Mouse (Mus musculus): ENCODE data around the gene Gm13084.
"Not testable (repeated sequence)": the region's sequence is repeated elsewhere in the genome, so short reads cannot be mapped to it uniquely, and the experiment has no call there.

Gm13084 gene

GRCm38 (mm10) chr4:143815993-143816392, at the start of gene Gm13084:
Gm13084 (minus strand) TSS chr4:143816093.
- DNase-seq (ENCODE audit: low spot score in 2 of 2): no peak

- not testable (repeated sequence) for DNase-seq (ENCODE audit: low spot score in 2 of 2)
Measured at GRCm38 (mm10) chr4:143846197-143846596, 30.3 kb upstream of the Gm13084 start, which contains the start of gene Gm13103. Gm13103 (plus strand) TSS chr4:143846497.

- not testable (repeated sequence) for DNase-seq (ENCODE audit: low spot score in 2 of 2)
Measured at GRCm38 (mm10) chr4:143789052-143789451, 26.8 kb downstream of the Gm13084 start, which contains the start of gene Gm13023. Gm13023 (plus strand) TSS chr4:143789352.
